Mouse (Mus musculus) heart, adult 18-20 months (tissue): ENCODE results near the gene Gucy2g. TPM values are rescaled to one million over a fixed set of nuclear protein-coding genes. Genes with fewer than 3 reads are reported as not detected.

Source experiments
- DNase-seq, 2 experiments: peaks; one replicate each; pipeline ENCODE4 v3.0.0; 2021 to 2022; ENCODE audit warnings: mixed read lengths in 1 of 2
- total RNA-seq, 2 experiments: library from RNA; stranded (reverse); gene quantifications; 2 replicates each; pipeline ENCODE4 v1.2.3; 2021

Gucy2g gene
- total RNA-seq, 2 experiments from 2014 or later, result 0.10 TPM; not detected in 1

- DNase-seq, result no peak
Observed at GRCm38 (mm10) chr19:55247991-55248520, 7.0 kb upstream of the Gucy2g start.

GRCm38 (mm10) chr19:55247563-55247962 lies 6.5 kb upstream of the Gucy2g start:
- DNase-seq, result no peak

GRCm38 (mm10) chr19:55244791-55245231 lies 3.8 kb upstream of the Gucy2g start:
- DNase-seq, result peak; percentile 71 to 89

- DNase-seq, result no peak
Observed at GRCm38 (mm10) chr19:55239766-55240426, 1.1 kb downstream of the Gucy2g start.

GRCm38 (mm10) chr19:55236564-55236963 lies 4.5 kb downstream of the Gucy2g start:
- DNase-seq, result no peak

- DNase-seq, result no peak
Observed at GRCm38 (mm10) chr19:55236026-55236425, 5.0 kb downstream of the Gucy2g start.

GRCm38 (mm10) chr19:55232136-55232535 lies 8.9 kb downstream of the Gucy2g start:
- peak; percentile 34 to 62 for DNase-seq

GRCm38 (mm10) chr19:55231081-55231480 lies 10.0 kb downstream of the Gucy2g start:
- no peak for DNase-seq

- DNase-seq, result no peak
Observed at GRCm38 (mm10) chr19:55227135-55227534, 13.9 kb downstream of the Gucy2g start.

GRCm38 (mm10) chr19:55226621-55227020 lies 14.4 kb downstream of the Gucy2g start:
- no peak for DNase-seq

- no peak for DNase-seq
Observed at GRCm38 (mm10) chr19:55222268-55222667, 18.8 kb downstream of the Gucy2g start.

GRCm38 (mm10) chr19:55221208-55221607 lies 19.8 kb downstream of the Gucy2g start:
- no peak for DNase-seq

- no peak for DNase-seq
Observed at GRCm38 (mm10) chr19:55219359-55219758, 21.7 kb downstream of the Gucy2g start.

- no peak for DNase-seq
Observed at GRCm38 (mm10) chr19:55218741-55219221, 22.3 kb downstream of the Gucy2g start.

- peak; percentile 68 to 91 for DNase-seq
Observed at GRCm38 (mm10) chr19:55218192-55218739, 22.8 kb downstream of the Gucy2g start.

- peak in 1 of 2 experiments; percentile 16 for DNase-seq
Observed at GRCm38 (mm10) chr19:55217365-55217764, 23.7 kb downstream of the Gucy2g start.

GRCm38 (mm10) chr19:55216876-55217275 lies 24.2 kb downstream of the Gucy2g start:
- no peak for DNase-seq

- no peak for DNase-seq
Observed at GRCm38 (mm10) chr19:55213617-55214340, 27.3 kb downstream of the Gucy2g start.

- no peak for DNase-seq
Observed at GRCm38 (mm10) chr19:55211698-55212097, 29.3 kb downstream of the Gucy2g start.

- no peak for DNase-seq
Observed at GRCm38 (mm10) chr19:55209084-55209483, 32.0 kb downstream of the Gucy2g start.

GRCm38 (mm10) chr19:55208654-55209053 lies 32.4 kb downstream of the Gucy2g start:
- DNase-seq, result no peak

GRCm38 (mm10) chr19:55207746-55208538 lies 33.1 kb downstream of the Gucy2g start:
- DNase-seq, result no peak
